Mouse (Mus musculus): ENCODE data around the gene Fry. TPM values are rescaled to one million over a fixed set of nuclear protein-coding genes. Genes with fewer than 3 reads are reported as not detected.

Gene Fry
- polyA plus RNA-seq, 1 experiment from 2014 or later: 12.4 TPM

GRCm38 (mm10) chr5:150116216-150116905 lies 2.1 kb upstream of the Fry start:
- H3K4me3 ChIP-seq (ENCODE audit: inconsistent target): peak overlapping the region; percentile 8
- H3K36me3 ChIP-seq (ENCODE audit: inconsistent target): no peaks in the 10 kb centered on the region
- WGBS (ENCODE audit: missing documents): 3% methylated on average over 9 of the region's 9 CpGs
- peak overlapping the region; percentile 35 for H3K27ac ChIP-seq
- peaks cover 20% of the 10 kb centered on the region; the same call in 1 of the 2 replicates for H3K79me2 ChIP-seq (ENCODE audit: inconsistent target)

- Histone ChIP-seq H3K4me3 (ENCODE audit: inconsistent target) (no peak overlapping the region), H3K79me2 (ENCODE audit: inconsistent target) (peaks cover 25% of the 10 kb centered on the region; the same call in 1 of the 2 replicates), H3K27ac (peak overlapping the region; percentile 35), H3K36me3 (ENCODE audit: inconsistent target) (no peaks in the 10 kb centered on the region)
- WGBS (ENCODE audit: missing documents): 82% methylated on average over 6 of the region's 6 CpGs
Measured at GRCm38 (mm10) chr5:150116906-150117216, 1.6 kb upstream of the Fry start.

- Histone ChIP-seq H3K27ac (peak overlapping the region; percentile 54), H3K36me3 (ENCODE audit: inconsistent target) (no peaks in the 10 kb centered on the region), H3K79me2 (ENCODE audit: inconsistent target) (peaks cover 36% of the 10 kb centered on the region), H3K4me3 (ENCODE audit: inconsistent target) (no peak overlapping the region)
- WGBS (ENCODE audit: missing documents): 0% methylated on average over 6 of the region's 8 CpGs
Measured at GRCm38 (mm10) chr5:150118124-150118454, 356 bp upstream of the Fry start.

GRCm38 (mm10) chr5:150120676-150121075 lies 2.2 kb downstream of the Fry start:
- Histone ChIP-seq H3K27ac (no peak overlapping the region), H3K36me3 (ENCODE audit: inconsistent target) (no peaks in the 10 kb centered on the region), H3K79me2 (ENCODE audit: inconsistent target) (peaks cover 53% of the 10 kb centered on the region), H3K4me3 (ENCODE audit: inconsistent target) (no peak overlapping the region)
- WGBS (ENCODE audit: missing documents): 93% methylated on average over 8 of the region's 8 CpGs

- peaks cover 67% of the 10 kb centered on the region for H3K79me2 ChIP-seq (ENCODE audit: inconsistent target)
- 88% methylated on average over 4 of the region's 4 CpGs for WGBS (ENCODE audit: missing documents)
- H3K27ac ChIP-seq: no peak overlapping the region
- H3K4me3 ChIP-seq (ENCODE audit: inconsistent target): no peak overlapping the region
- no peaks in the 10 kb centered on the region for H3K36me3 ChIP-seq (ENCODE audit: inconsistent target)
Measured at GRCm38 (mm10) chr5:150122095-150122494, 3.6 kb downstream of the Fry start.

GRCm38 (mm10) chr5:150122571-150122970 lies 4.1 kb downstream of the Fry start:
- Histone ChIP-seq H3K27ac (no peak overlapping the region), H3K36me3 (ENCODE audit: inconsistent target) (no peaks in the 10 kb centered on the region), H3K4me3 (ENCODE audit: inconsistent target) (no peak overlapping the region), H3K79me2 (ENCODE audit: inconsistent target) (peaks cover 72% of the 10 kb centered on the region)
- 96% methylated on average over 2 of the region's 2 CpGs for WGBS (ENCODE audit: missing documents)

GRCm38 (mm10) chr5:150125920-150126319 lies 7.5 kb downstream of the Fry start:
- Histone ChIP-seq H3K27ac (no peak overlapping the region), H3K36me3 (ENCODE audit: inconsistent target) (no peaks in the 10 kb centered on the region), H3K79me2 (ENCODE audit: inconsistent target) (peaks cover 72% of the 10 kb centered on the region), H3K4me3 (ENCODE audit: inconsistent target) (no peak overlapping the region)
- 94% methylated on average over 9 of the region's 9 CpGs for WGBS (ENCODE audit: missing documents)

GRCm38 (mm10) chr5:150128432-150128831 lies 10.0 kb downstream of the Fry start:
- Histone ChIP-seq H3K79me2 (ENCODE audit: inconsistent target) (peaks cover 50% of the 10 kb centered on the region; the same call in 1 of the 2 replicates), H3K36me3 (ENCODE audit: inconsistent target) (no peaks in the 10 kb centered on the region), H3K27ac (no peak overlapping the region), H3K4me3 (ENCODE audit: inconsistent target) (no peak overlapping the region)
- WGBS (ENCODE audit: missing documents): 95% methylated on average over 8 of the region's 8 CpGs

- Histone ChIP-seq H3K36me3 (ENCODE audit: inconsistent target) (no peaks in the 10 kb centered on the region), H3K4me3 (ENCODE audit: inconsistent target) (no peak overlapping the region), H3K27ac (no peak overlapping the region), H3K79me2 (ENCODE audit: inconsistent target) (peaks cover 50% of the 10 kb centered on the region; the same call in 1 of the 2 replicates)
- WGBS (ENCODE audit: missing documents): 96% methylated on average over 7 of the region's 7 CpGs
Measured at GRCm38 (mm10) chr5:150130144-150130543, 11.7 kb downstream of the Fry start.

GRCm38 (mm10) chr5:150131166-150131565 lies 12.7 kb downstream of the Fry start:
- H3K27ac ChIP-seq: no peak overlapping the region
- no peaks in the 10 kb centered on the region for H3K36me3 ChIP-seq (ENCODE audit: inconsistent target)
- no peak overlapping the region for H3K4me3 ChIP-seq (ENCODE audit: inconsistent target)
- 96% methylated on average over 7 of the region's 7 CpGs for WGBS (ENCODE audit: missing documents)
- H3K79me2 ChIP-seq (ENCODE audit: inconsistent target): peaks cover 39% of the 10 kb centered on the region; the same call in 1 of the 2 replicates

GRCm38 (mm10) chr5:150134651-150135050 lies 16.2 kb downstream of the Fry start:
- peaks cover 8% of the 10 kb centered on the region; the same call in 1 of the 2 replicates for H3K79me2 ChIP-seq (ENCODE audit: inconsistent target)
- WGBS (ENCODE audit: missing documents): 91% methylated on average over 3 of the region's 3 CpGs
- no peak overlapping the region for H3K4me3 ChIP-seq (ENCODE audit: inconsistent target)
- no peaks in the 10 kb centered on the region for H3K36me3 ChIP-seq (ENCODE audit: inconsistent target)
- no peak overlapping the region for H3K27ac ChIP-seq

- 55% methylated on average over 13 of the region's 13 CpGs for WGBS (ENCODE audit: missing documents)
- Histone ChIP-seq H3K79me2 (ENCODE audit: inconsistent target) (peaks cover 8% of the 10 kb centered on the region; the same call in 1 of the 2 replicates), H3K36me3 (ENCODE audit: inconsistent target) (no peaks in the 10 kb centered on the region), H3K4me3 (ENCODE audit: inconsistent target) (no peak overlapping the region), H3K27ac (no peak overlapping the region)
Measured at GRCm38 (mm10) chr5:150135529-150135928, 17.1 kb downstream of the Fry start.

- 48% methylated on average over 9 of the region's 9 CpGs for WGBS (ENCODE audit: missing documents)
- no peak overlapping the region for H3K4me3 ChIP-seq (ENCODE audit: inconsistent target)
Measured at GRCm38 (mm10) chr5:150137772-150138451, 19.5 kb downstream of the Fry start.

GRCm38 (mm10) chr5:150140513-150140912 lies 22.1 kb downstream of the Fry start:
- no peaks in the 10 kb centered on the region; the same call in 1 of the 2 replicates for H3K79me2 ChIP-seq (ENCODE audit: inconsistent target)
- H3K27ac ChIP-seq: no peak overlapping the region
- H3K36me3 ChIP-seq (ENCODE audit: inconsistent target): no peaks in the 10 kb centered on the region
- H3K4me3 ChIP-seq (ENCODE audit: inconsistent target): no peak overlapping the region
- WGBS (ENCODE audit: missing documents): 4% methylated on average over 2 of the region's 2 CpGs

More at GRCm38 (mm10) chr5:150137772-150138451, 19.5 kb downstream of the Fry start:
- Histone ChIP-seq H3K79me2 (ENCODE audit: inconsistent target) (peaks cover 8% of the 10 kb centered on the region; the same call in 1 of the 2 replicates), H3K27ac (no peak overlapping the region), H3K36me3 (ENCODE audit: inconsistent target) (no peaks in the 10 kb centered on the region)

GRCm38 (mm10) chr5:150145967-150146366 lies 27.5 kb downstream of the Fry start:
- Histone ChIP-seq H3K4me3 (ENCODE audit: inconsistent target) (no peak overlapping the region), H3K79me2 (ENCODE audit: inconsistent target) (no peaks in the 10 kb centered on the region), H3K27ac (no peak overlapping the region), H3K36me3 (ENCODE audit: inconsistent target) (no peaks in the 10 kb centered on the region)
- 89% methylated on average over 3 of the region's 3 CpGs for whole genome bisulfite sequencing (ENCODE audit: missing documents)

All from macrophage (primary cell).